In the genomic region with DNA sequence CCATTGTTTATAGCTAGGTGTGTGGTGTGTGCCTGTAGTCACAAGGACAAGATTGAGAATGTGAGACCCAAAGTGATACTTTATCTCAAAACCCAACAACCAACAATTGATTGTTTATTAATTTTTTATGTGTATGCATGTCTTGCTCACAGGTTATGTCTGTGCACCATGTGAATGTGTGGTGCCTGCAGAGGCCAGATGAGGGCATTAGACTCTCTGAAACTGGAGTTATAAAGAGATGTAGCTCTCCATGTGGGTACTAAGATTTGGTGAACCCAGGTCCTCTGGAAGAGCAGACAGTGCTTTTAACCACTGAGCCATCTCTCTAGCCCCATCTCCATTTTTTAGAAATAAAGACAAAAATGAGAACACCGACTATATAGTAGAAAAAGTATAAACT, we compare ENCODE assay signal across 15 mouse cellular contexts.
"Had no signal": no experiment of that assay in that cellular context is flagged by ENCODE, and none has a peak within 500 bp of the region (broad histone marks: within the 10 kb centered on the region; RNA-seq: fewer than 3 reads in every experiment).

No protein-coding gene starts in this region.

- H3K9me3 ChIP-seq: limb, embryonic 10.5 days; liver, embryonic 13.5 days; midbrain, embryonic 10.5 days; neural tube, embryonic 13.5 days had no signal

- H3K9ac ChIP-seq: neural tube, embryonic 13.5 days had no signal

- H3K36me3 ChIP-seq: limb, embryonic 10.5 days; neural tube, embryonic 13.5 days had no signal

- DNase-seq: kidney, adult 8-10 months; kidney, postnatal 36 days; liver, embryonic 13.5 days; lung, adult 2 months; lung, postnatal 36 days; midbrain, embryonic 14.5 days; retina, postnatal 1 day; right cerebral cortex, postnatal 4 days; spleen, adult 18-20 months; thymus, adult 18-20 months; thymus, postnatal 25 days had no signal

- ATAC-seq: lung, postnatal 0 days had no signal

- H3K27ac ChIP-seq: limb, embryonic 10.5 days; midbrain, embryonic 10.5 days; neural tube, embryonic 13.5 days had no signal

- H3K4me3 ChIP-seq: limb, embryonic 10.5 days; liver, embryonic 13.5 days; midbrain, embryonic 10.5 days; neural tube, embryonic 13.5 days had no signal

- H3K27me3 ChIP-seq: liver, embryonic 13.5 days; neural tube, embryonic 13.5 days had no signal

- H3K4me2 ChIP-seq: liver, embryonic 13.5 days; neural tube, embryonic 13.5 days had no signal
